Mouse (Mus musculus) limb, embryonic 14.5 days (tissue): Measurements from ENCODE around the gene Drg1. TPM values are rescaled to one million over a fixed set of nuclear protein-coding genes. Genes with fewer than 3 reads are reported as not detected.

Source experiments
- ATAC-seq: fragments of 200-750 bp; cut with Nextera tagmentation; 2 replicates; pipeline ENCODE4 v1.8.0; 2017; ENCODE audit warnings: low read depth, moderate number of reproducible peaks, moderate TSS enrichment; ENCODE audit not compliant: low FRiP score
- DNase-seq: peaks from one replicate; pipeline ENCODE4 v3.0.0-alpha.2; 2015; ENCODE audit warnings: low spot score
- H3K27ac ChIP-seq: fragments of 300-500 bp; sonication (generic); replicated peaks from 2 replicates; pipeline ENCODE4 v1.5.1; 2014; ENCODE audit warnings: low read depth, mild to moderate bottlenecking, low read length, moderate library complexity, mixed read lengths
- H3K27me3 ChIP-seq: fragments of 300-500 bp; sonication (generic); 2 replicates; pipeline ENCODE4 v1.6.1; 2014; ENCODE audit warnings: low read length, mixed read lengths; ENCODE audit not compliant: control insufficient read depth, insufficient read depth
- H3K36me3 ChIP-seq: fragments of 300-500 bp; sonication (generic); 2 replicates; pipeline ENCODE4 v1.6.1; 2014; ENCODE audit warnings: mild to moderate bottlenecking, low read length, moderate library complexity, mixed read lengths; ENCODE audit not compliant: control insufficient read depth, insufficient read depth
- H3K4me1 ChIP-seq: fragments of 300-500 bp; sonication (generic); 2 replicates; pipeline ENCODE4 v1.6.1; 2014; ENCODE audit warnings: antibody characterized with exemption, low read length, mixed read lengths; ENCODE audit not compliant: control insufficient read depth, insufficient read depth
- H3K4me2 ChIP-seq: fragments of 300-500 bp; sonication (generic); replicated peaks from 2 replicates; pipeline ENCODE4 v1.6.1; 2014; ENCODE audit warnings: low read depth, mild to moderate bottlenecking, low read length, moderate library complexity; ENCODE audit not compliant: severe bottlenecking
- H3K4me3 ChIP-seq: fragments of 300-500 bp; sonication (generic); replicated peaks from 2 replicates; pipeline ENCODE4 v1.5.1; 2014; ENCODE audit warnings: low read length
- H3K9ac ChIP-seq: fragments of 300-500 bp; sonication (generic); 2 replicates; pipeline ENCODE4 v1.6.1; 2014; ENCODE audit warnings: mild to moderate bottlenecking, low read depth, low read length, moderate library complexity; ENCODE audit not compliant: severe bottlenecking
- H3K9me3 ChIP-seq: fragments of 300-500 bp; sonication (generic); 2 replicates; pipeline ENCODE4 v1.6.1; 2016; ENCODE audit warnings: low read length; ENCODE audit not compliant: control insufficient read depth
- POLR2A ChIP-seq: fragments of 200-500 bp; IDR thresholded peaks from 2 replicates; pipeline ENCODE4 v1.8.0; 2012; ENCODE audit warnings: inconsistent platforms, mild to moderate bottlenecking, moderate library complexity, borderline replicate concordance; ENCODE audit not compliant: insufficient read depth, insufficient read length; ENCODE audit errors: extremely low read depth
- WGBS: fragments of 180-500 bp; shearing (Covaris S2); extraction: QIAGEN DNeasy Blood & Tissue Kit; methylation state at CpG from one replicate; pipeline ENCODE4 v1.1.7; 2014; 5-methylcytosine and 5-hydroxymethylcytosine counted together
- polyA plus RNA-seq, 2 experiments: library from polyadenylated mRNA; depleted of rRNA in 1 of 2; stranded (reverse) in 1 of 2; unstranded in 1 of 2; fragments of >200 nt; fragmentation: Nextera tagmentation in 1 of 2; extraction: Ambion mirVana in 1 of 2; gene quantifications; 2 replicates each; pipeline versions ENCODE4 v1.2.1 to v1.2.3; 2012 to 2014

Gene Drg1
- polyA plus RNA-seq, 2 experiments = 73.8 to 186 TPM

- no peaks in the 10 kb centered on the region for H3K27me3 ChIP-seq
- no peak for ATAC-seq
- peak overlapping the region; percentile 85 for H3K4me3 ChIP-seq
- peaks cover 24% of the 10 kb centered on the region for H3K4me1 ChIP-seq
- no peak for TF ChIP-seq POLR2A
- 0% methylated on average over 8 of the region's 8 CpGs for WGBS
- H3K9ac ChIP-seq = peak overlapping the region; percentile 96
- DNase-seq = peak; percentile 68
- H3K27ac ChIP-seq = peak overlapping the region; percentile 79; the same call in 1 of the 2 replicates
- H3K4me2 ChIP-seq = peak overlapping the region; percentile 99
- peaks cover 52% of the 10 kb centered on the region for H3K36me3 ChIP-seq
- H3K9me3 ChIP-seq = no peaks in the 10 kb centered on the region
Observed at GRCm38 (mm10) chr11:3292711-3293249, 26.6 kb upstream of the Drg1 start.

GRCm38 (mm10) chr11:3292062-3292421 lies 25.8 kb upstream of the Drg1 start:
- H3K9me3 ChIP-seq = no peaks in the 10 kb centered on the region
- peak overlapping the region; percentile 79 for H3K27ac ChIP-seq
- no peak for ATAC-seq
- DNase-seq = peak; percentile 64
- H3K27me3 ChIP-seq = no peaks in the 10 kb centered on the region
- peaks cover 44% of the 10 kb centered on the region for H3K36me3 ChIP-seq
- peak overlapping the region; percentile 99 for H3K4me2 ChIP-seq
- WGBS = under 1% methylated on average over 8 of the region's 8 CpGs
- peaks cover 24% of the 10 kb centered on the region for H3K4me1 ChIP-seq
- no peak for TF ChIP-seq POLR2A
- peak overlapping the region; percentile 96 for H3K9ac ChIP-seq
- peak overlapping the region; percentile 85 for H3K4me3 ChIP-seq

GRCm38 (mm10) chr11:3291311-3292061 lies 25.3 kb upstream of the Drg1 start:
- 2% methylated on average over 26 of the region's 26 CpGs for WGBS
- peaks cover 24% of the 10 kb centered on the region for H3K4me1 ChIP-seq
- ATAC-seq = no peak

GRCm38 (mm10) chr11:3290640-3291310 lies 24.6 kb upstream of the Drg1 start:
- peak overlapping the region; percentile 85 for H3K4me3 ChIP-seq
- peak overlapping the region; percentile 96 for H3K9ac ChIP-seq
- ATAC-seq = no peak
- H3K36me3 ChIP-seq = peaks cover 32% of the 10 kb centered on the region
- H3K4me2 ChIP-seq = peak overlapping the region; percentile 99
- no peak for DNase-seq
- peak overlapping the region; percentile 100 for H3K27ac ChIP-seq
- under 1% methylated on average over 50 of the region's 50 CpGs for WGBS
- H3K9me3 ChIP-seq = no peaks in the 10 kb centered on the region
- no peak for TF ChIP-seq POLR2A
- no peaks in the 10 kb centered on the region for H3K27me3 ChIP-seq
- peaks cover 24% of the 10 kb centered on the region for H3K4me1 ChIP-seq

More at GRCm38 (mm10) chr11:3291311-3292061, 25.3 kb upstream of the Drg1 start:
- Histone ChIP-seq H3K36me3 (peaks cover 39% of the 10 kb centered on the region), H3K4me2 (peak overlapping the region; percentile 99), H3K9me3 (no peaks in the 10 kb centered on the region), H3K9ac (peak overlapping the region; percentile 96), H3K27ac (peak overlapping the region; percentile 79), H3K4me3 (peak overlapping the region; percentile 85), H3K27me3 (no peaks in the 10 kb centered on the region)
- no peak for TF ChIP-seq POLR2A
- no peak for DNase-seq
